Mouse (Mus musculus): Measurements from ENCODE around the gene Itgb1bp1.

Itgb1bp1 gene

GRCm38 (mm10) chr12:21200613-21201012 lies 85.5 kb downstream of the Itgb1bp1 start:
- DNase-seq (ENCODE audit: low read depth, low spot score) = no peak

- DNase-seq (ENCODE audit: low read depth, low spot score) = no peak
Observed at GRCm38 (mm10) chr12:21196420-21196819, 89.7 kb downstream of the Itgb1bp1 start.

GRCm38 (mm10) chr12:21195497-21195896 lies 90.6 kb downstream of the Itgb1bp1 start:
- no peak for DNase-seq (ENCODE audit: low read depth, low spot score)

GRCm38 (mm10) chr12:21191546-21191945 lies 94.5 kb downstream of the Itgb1bp1 start:
- DNase-seq (ENCODE audit: low read depth, low spot score) = no peak
